Mouse (Mus musculus) CH12.LX (cell line): Measurements from ENCODE around the gene Rgs16. TPM values are rescaled to one million over a fixed set of nuclear protein-coding genes. Genes with fewer than 3 reads are reported as not detected.

Experiments used
- DNase-seq: peaks from one replicate; pipeline ENCODE4 v3.0.0-alpha.2; 2013; ENCODE audit errors: extremely low read depth
- H3K27ac ChIP-seq: 2 replicates; pipeline ENCODE4 v1.5.1; 2012; ENCODE audit warnings: low read depth, mild to moderate bottlenecking, control low read depth, moderate library complexity; ENCODE audit not compliant: insufficient read depth
- H3K27me3 ChIP-seq: replicated peaks from 2 replicates; pipeline ENCODE3; 2012; ENCODE audit warnings: inconsistent platforms
- H3K36me3 ChIP-seq, 2 experiments: replicated peaks in 1 of 2; 2 replicates each; pipeline versions ENCODE3 to v1.6.1; 2012; ENCODE audit warnings: inconsistent platforms in 1 of 2, low read length in 1 of 2, mild to moderate bottlenecking in 1 of 2, mixed read lengths in 1 of 2, moderate library complexity in 1 of 2; ENCODE audit not compliant: control insufficient read depth in 1 of 2, insufficient read depth in 1 of 2
- H3K4me1 ChIP-seq, 2 experiments: 2 replicates each; pipeline ENCODE4 v1.6.1; 2012; ENCODE audit warnings: inconsistent platforms in 1 of 2, moderate library complexity in 1 of 2; ENCODE audit not compliant: insufficient read depth in 2 of 2, control insufficient read depth in 1 of 2
- H3K4me2 ChIP-seq: 2 replicates; pipeline ENCODE4 v1.6.1; 2012; ENCODE audit warnings: low read depth, mild to moderate bottlenecking, control low read depth; ENCODE audit not compliant: poor library complexity, insufficient read depth, severe bottlenecking
- H3K4me3 ChIP-seq, 3 experiments: fragments of 150-350 bp in 1 of 3; sonication (generic) in 1 of 3; replicated peaks in 1 of 3; 2 replicates each; pipeline versions ENCODE3 to v1.5.1; 2011 to 2012; ENCODE audit warnings: low read depth in 2 of 3, low read length in 2 of 3, mild to moderate bottlenecking in 2 of 3, moderate library complexity in 2 of 3, control low read depth in 1 of 3, improper control_type of control experiment in 1 of 3, inconsistent platforms in 1 of 3, mixed read lengths in 1 of 3; ENCODE audit not compliant: poor library complexity in 1 of 3
- H3K79me2 ChIP-seq: replicated peaks from 2 replicates; pipeline ENCODE4 v1.6.1; 2012; ENCODE audit warnings: mild to moderate bottlenecking, moderate library complexity; ENCODE audit not compliant: control insufficient read depth, poor library complexity, insufficient read depth, severe bottlenecking; ENCODE audit errors: extremely low read depth
- H3K9ac ChIP-seq: 2 replicates; pipeline ENCODE4 v1.6.1; 2012; ENCODE audit warnings: low read depth, mild to moderate bottlenecking, control low read depth, moderate library complexity; ENCODE audit not compliant: insufficient read depth
- H3K9me3 ChIP-seq: replicated peaks from 2 replicates; pipeline ENCODE3; 2012; ENCODE audit warnings: low read length, inconsistent platforms, mixed read lengths
- CTCF ChIP-seq, 2 experiments: IDR thresholded peaks in 1 of 2; conservative IDR thresholded peaks in 1 of 2; 2 replicates each; pipeline ENCODE4 v1.5.1; 2011 to 2012; ENCODE audit warnings: low read depth in 2 of 2, low read length in 2 of 2, improper control_type of control experiment in 1 of 2, inconsistent platforms in 1 of 2, mild to moderate bottlenecking in 1 of 2, moderate library complexity in 1 of 2
- EP300 ChIP-seq: IDR thresholded peaks from 2 replicates; pipeline ENCODE4 v1.6.1; 2011; ENCODE audit warnings: low read length, improper control_type of control experiment
- ETS1 ChIP-seq: conservative IDR thresholded peaks from 2 replicates; pipeline ENCODE4 v1.6.1; 2012; ENCODE audit warnings: low read depth, mild to moderate bottlenecking, inconsistent platforms, low read length, improper control_type of control experiment, moderate library complexity
- GABPA ChIP-seq: IDR thresholded peaks from 2 replicates; pipeline ENCODE4 v1.6.1; 2012; ENCODE audit warnings: low read depth, low read length, improper control_type of control experiment, inconsistent platforms; ENCODE audit not compliant: insufficient replicate concordance
- JUND ChIP-seq: conservative IDR thresholded peaks from 2 replicates; pipeline ENCODE4 v1.6.1; 2011; ENCODE audit warnings: low read depth, low read length, improper control_type of control experiment
- MAZ ChIP-seq: IDR thresholded peaks from 2 replicates; pipeline ENCODE4 v1.6.1; 2012; ENCODE audit warnings: low read depth, mild to moderate bottlenecking, inconsistent platforms, low read length, improper control_type of control experiment, moderate library complexity
- MXI1 ChIP-seq: IDR thresholded peaks from 2 replicates; pipeline ENCODE4 v1.6.1; 2011; ENCODE audit warnings: mild to moderate bottlenecking, low read depth, low read length, improper control_type of control experiment
- NELFE ChIP-seq: IDR thresholded peaks from 2 replicates; pipeline ENCODE4 v1.6.1; 2011; ENCODE audit warnings: low read depth, low read length, improper control_type of control experiment
- POLR2A ChIP-seq: IDR thresholded peaks from 2 replicates; pipeline ENCODE4 v1.6.1; 2011; ENCODE audit warnings: low read depth, mild to moderate bottlenecking, improper control_type of control experiment, low read length
- RAD21 ChIP-seq: IDR thresholded peaks from 2 replicates; pipeline ENCODE4 v1.6.1; 2011; ENCODE audit warnings: low read depth, mild to moderate bottlenecking, low read length, improper control_type of control experiment, moderate library complexity
- RCOR1 ChIP-seq: conservative IDR thresholded peaks from 2 replicates; pipeline ENCODE4 v1.6.1; 2012; ENCODE audit warnings: low read depth, mild to moderate bottlenecking, inconsistent platforms, low read length, improper control_type of control experiment
- TBP ChIP-seq: conservative IDR thresholded peaks from 2 replicates; pipeline ENCODE4 v1.6.1; 2011; ENCODE audit warnings: low read depth, low read length, improper control_type of control experiment
- UBTF ChIP-seq: IDR thresholded peaks from 2 replicates; pipeline ENCODE4 v1.6.1; 2012; ENCODE audit warnings: low read depth, mild to moderate bottlenecking, inconsistent platforms, low read length, improper control_type of control experiment, moderate library complexity
- USF1 ChIP-seq: IDR thresholded peaks from 2 replicates; pipeline ENCODE4 v1.6.1; 2014; ENCODE audit warnings: low read depth, mild to moderate bottlenecking, inconsistent platforms, low read length, improper control_type of control experiment
- USF2 ChIP-seq: conservative IDR thresholded peaks from 2 replicates; pipeline ENCODE4 v1.6.1; 2011; ENCODE audit warnings: low read depth, low read length, improper control_type of control experiment
- ZC3H11A ChIP-seq: IDR thresholded peaks from 2 replicates; pipeline ENCODE4 v1.6.1; 2012; ENCODE audit warnings: low read depth, mild to moderate bottlenecking, inconsistent platforms, low read length, improper control_type of control experiment
- ZKSCAN1 ChIP-seq: IDR thresholded peaks from 2 replicates; pipeline ENCODE4 v1.6.1; 2012; ENCODE audit warnings: low read depth, inconsistent platforms, low read length, improper control_type of control experiment, borderline replicate concordance
- ZNF384 ChIP-seq: IDR thresholded peaks from 2 replicates; pipeline ENCODE4 v1.6.1; 2012; ENCODE audit warnings: low read depth, low read length, improper control_type of control experiment, inconsistent platforms
- dilution Hi-C: fragments of 300-500 bp; cut with MboI; formaldehyde crosslinking; loops from 2 replicates; pipeline ENCODE4 v1.14.3; 2020; ENCODE audit warnings: low sequenced_read_pairs; ENCODE audit not compliant: extremely low pct_unique_long_range_greater_than_20kb, extremely low pct_ligation_motif_present
- in situ Hi-C: fragments of 300-500 bp; cut with MboI; formaldehyde crosslinking; loops from 3 replicates; pipeline ENCODE4 v1.14.3; 2019; ENCODE audit warnings: low sequenced_read_pairs, low pct_ligation_motif_present, low pct_unique_long_range_greater_than_20kb, mixed read lengths
- polyA plus RNA-seq: library from polyadenylated mRNA; unstranded; fragments of >175 nt; gene quantifications from 2 replicates; pipeline ENCODE4 v1.2.1, GENCODE M21; 2012; ENCODE audit warnings: low read depth; ENCODE audit not compliant: insufficient read length
- total RNA-seq, 2 experiments: library from RNA; depleted of rRNA; stranded (reverse); fragments of 300-350 nt in 1 of 2; fragments of >200 nt in 1 of 2; gene quantifications; 2 replicates each; pipeline ENCODE4 v1.2.3; 2012 to 2014

Rgs16 gene
- total and polyA plus RNA-seq, 3 experiments = 0.15 to 0.26 (median 0.21) TPM

- no peaks in the 10 kb centered on the region for H3K9me3 ChIP-seq
- TF ChIP-seq MXI1 (no peak), GABPA (no peak)
- TF ChIP-seq, all 38 proteins: peak for 0
- in situ Hi-C loops (no loop called here), dilution Hi-C loops (no loop called here)
- Histone ChIP-seq H3K27ac (no peak overlapping the region), H3K36me3 (no peaks in the 10 kb centered on the region), H3K79me2 (no peaks in the 10 kb centered on the region), H3K4me1 (peaks cover 6 to 41% of the 10 kb centered on the region in 2 experiments), H3K4me3 (no peak overlapping the region), H3K27me3 (peaks cover 18% of the 10 kb centered on the region), H3K4me2 (no peak overlapping the region), H3K9ac (no peak overlapping the region)
- DNase-seq = no peak
These were observed 45.6 kb upstream of the Rgs16 start for GRCm38 (mm10) chr1:153694372-153695120.

- H3K27ac ChIP-seq = no peak overlapping the region
- H3K4me1 ChIP-seq = peaks cover 6 to 50% of the 10 kb centered on the region in 2 experiments
- H3K9ac ChIP-seq = no peak overlapping the region
- no peak for TF ChIP-seq ZC3H11A
- TF ChIP-seq EP300 = no peak
- no peak for TF ChIP-seq MAZ
- TF ChIP-seq JUND = no peak
- TF ChIP-seq USF2 = no peak
- no peak for TF ChIP-seq ZKSCAN1
- TF ChIP-seq TBP = no peak
- no peak for TF ChIP-seq RAD21
- TF ChIP-seq ZNF384 = no peak
- no peak for TF ChIP-seq ETS1
- no peak for TF ChIP-seq POLR2A
- TF ChIP-seq NELFE = no peak
- TF ChIP-seq CTCF (conservative IDR thresholded peaks at IDR 0.05 in 1 of 2, IDR thresholded peaks at IDR 0.05 in 1 of 2; ENCODE audit: low read depth in 2 of 2, low read length in 2 of 2) = no peak
- TF ChIP-seq RCOR1 = no peak
- no peak for TF ChIP-seq UBTF
- TF ChIP-seq USF1 = no peak
- peaks cover 18% of the 10 kb centered on the region for H3K27me3 ChIP-seq
- no peaks in the 10 kb centered on the region for H3K79me2 ChIP-seq
- H3K36me3 ChIP-seq = no peaks in the 10 kb centered on the region
- in situ Hi-C loops = no loop called here
- no peak overlapping the region for H3K4me2 ChIP-seq
- H3K9me3 ChIP-seq = no peaks in the 10 kb centered on the region
- dilution Hi-C loops = no loop called here
- no peak overlapping the region for H3K4me3 ChIP-seq
- no peak for DNase-seq
These were observed 44.8 kb upstream of the Rgs16 start for GRCm38 (mm10) chr1:153695398-153695797.
